Mouse (Mus musculus) thymus, adult 2 months (tissue): ENCODE results near the gene Enox2. TPM values are rescaled to one million over a fixed set of nuclear protein-coding genes. Genes with fewer than 3 reads are reported as not detected.
A peak's percentile ranks its signal among the peaks of the same experiment; 100 is the strongest.

Source experiments
- DNase-seq: peaks from one replicate; pipeline ENCODE4 v3.0.0; 2021
- H3K27ac ChIP-seq: fragments of 200-500 bp; 2 replicates; pipeline ENCODE4 v1.5.1; 2012; ENCODE audit warnings: low read length, control low read depth; ENCODE audit not compliant: control insufficient read depth, insufficient read depth
- H3K27me3 ChIP-seq: fragments of 200-500 bp; 2 replicates; pipeline ENCODE4 v1.6.1; 2012; ENCODE audit warnings: mild to moderate bottlenecking, low read length, moderate library complexity, mixed read lengths; ENCODE audit not compliant: control insufficient read depth, insufficient read depth
- H3K36me3 ChIP-seq: fragments of 200-500 bp; 2 replicates; pipeline ENCODE4 v1.6.1; 2012; ENCODE audit warnings: mild to moderate bottlenecking, low read length, moderate library complexity; ENCODE audit not compliant: control insufficient read depth, insufficient read depth
- H3K4me1 ChIP-seq: fragments of 200-500 bp; replicated peaks from 2 replicates; pipeline ENCODE4 v1.6.1; 2012; ENCODE audit warnings: low read length; ENCODE audit not compliant: control insufficient read depth, insufficient read depth
- H3K4me3 ChIP-seq: fragments of 200-500 bp; 2 replicates; pipeline ENCODE4 v1.5.1; 2012; ENCODE audit warnings: mild to moderate bottlenecking, low read length, control low read depth, moderate library complexity; ENCODE audit not compliant: control insufficient read depth, insufficient read depth
- CTCF ChIP-seq: fragments of 200-500 bp; IDR thresholded peaks from 2 replicates; pipeline ENCODE4 v1.5.1; 2012; ENCODE audit warnings: mild to moderate bottlenecking, control low read depth, low read length, moderate library complexity, borderline replicate concordance; ENCODE audit not compliant: control insufficient read depth, poor library complexity, insufficient read depth; ENCODE audit errors: extremely low read depth
- POLR2A ChIP-seq: fragments of 200-500 bp; IDR thresholded peaks from 2 replicates; pipeline ENCODE4 v1.6.1; 2012; ENCODE audit warnings: mild to moderate bottlenecking, low read length, control low read depth, moderate library complexity; ENCODE audit not compliant: control insufficient read depth, poor library complexity, insufficient read depth; ENCODE audit errors: extremely low read depth
- WGBS: fragments of 180-500 bp; shearing (Covaris S2); methylation state at CpG from one replicate; pipeline ENCODE4 v1.1.7; 2018; 5-methylcytosine and 5-hydroxymethylcytosine counted together
- polyA plus RNA-seq: library from polyadenylated mRNA; depleted of rRNA; stranded (reverse); fragments of >200 nt; gene quantifications from 2 replicates; pipeline ENCODE4 v1.2.3, GENCODE M21; 2012; rRNA removed

The Enox2 gene
- 6.8 and 11.4 TPM in 2 replicates for polyA plus RNA-seq

DNA sequence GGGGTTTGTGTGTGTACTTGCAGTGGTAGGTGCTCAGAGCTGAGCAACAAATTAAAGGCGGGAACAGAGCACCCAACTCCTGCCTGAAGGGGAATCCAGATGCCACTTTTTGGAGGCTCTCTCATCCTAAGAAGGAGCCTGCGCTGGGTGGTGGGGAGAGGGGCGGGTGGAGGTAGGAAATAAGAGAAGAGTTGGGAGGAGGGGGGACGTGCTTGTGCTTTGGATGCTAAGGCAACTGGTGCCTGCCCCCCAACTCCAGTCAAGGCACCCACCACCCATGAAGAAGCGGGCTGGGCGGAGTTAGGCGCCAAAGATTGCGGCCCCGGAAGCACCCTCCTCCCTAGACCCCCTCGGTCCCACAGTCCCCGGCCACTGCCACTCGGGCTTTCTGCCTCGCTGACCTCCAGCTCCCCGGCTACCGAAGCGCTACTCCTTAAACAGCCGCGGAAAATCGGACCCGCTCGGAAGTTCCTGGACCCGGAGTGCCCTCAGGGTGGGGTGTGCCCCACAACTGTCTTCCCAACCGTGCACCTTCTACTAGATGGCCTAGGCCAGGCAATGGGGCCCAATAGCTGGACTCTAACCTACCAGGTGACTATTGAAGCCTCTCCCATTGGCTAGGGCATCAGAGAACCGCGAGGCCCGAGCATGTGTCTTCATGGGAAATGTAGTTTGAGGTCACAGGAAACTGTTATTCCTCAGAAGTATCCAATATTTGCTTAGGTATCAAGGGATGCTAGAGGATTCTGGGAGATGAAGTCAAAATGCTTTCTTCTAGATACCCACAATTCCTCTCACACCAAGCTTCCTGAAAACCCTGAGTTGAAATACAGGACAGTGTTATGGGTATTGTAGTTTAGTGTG, at the start of gene Enox2:
Enox2 (minus strand) TSS at position 560 of the 864 bp plus-strand sequence.
- H3K36me3 ChIP-seq, result no peaks in the 10 kb centered on the region
- peak within 1 kb of the TSS; percentile 97 for H3K4me3 ChIP-seq
- H3K4me1 ChIP-seq, result no peaks in the 10 kb centered on the region
- TF ChIP-seq CTCF (no peak), POLR2A (peak; percentile 70)
- H3K27me3 ChIP-seq, result no peaks in the 10 kb centered on the region
- WGBS, result under 1% methylated on average over 21 of the region's 26 CpGs
- peak within 1 kb of the TSS; percentile 55; the same call in 1 of the 2 replicates for H3K27ac ChIP-seq
- DNase-seq, result peak; percentile 67

- Histone ChIP-seq H3K4me1 (no peaks in the 10 kb centered on the region), H3K27me3 (no peaks in the 10 kb centered on the region), H3K4me3 (no peak overlapping the region), H3K36me3 (no peaks in the 10 kb centered on the region), H3K27ac (no peak overlapping the region)
- 73% methylated on average over 1 of the region's 1 CpGs for WGBS
- TF ChIP-seq CTCF (no peak), POLR2A (no peak)
- DNase-seq, result peak; percentile 9
Measured at GRCm38 (mm10) chrX:49309496-49309895, 21.4 kb upstream of the Enox2 start.

GRCm38 (mm10) chrX:49306659-49307058, 18.6 kb upstream of the Enox2 start:
- 8% methylated on average over 5 of the region's 5 CpGs for WGBS
- Histone ChIP-seq H3K4me3 (no peak overlapping the region), H3K27ac (no peak overlapping the region), H3K27me3 (no peaks in the 10 kb centered on the region), H3K4me1 (no peaks in the 10 kb centered on the region), H3K36me3 (no peaks in the 10 kb centered on the region)
- TF ChIP-seq CTCF (no peak), POLR2A (no peak)
- DNase-seq, result peak; percentile 8

DNA sequence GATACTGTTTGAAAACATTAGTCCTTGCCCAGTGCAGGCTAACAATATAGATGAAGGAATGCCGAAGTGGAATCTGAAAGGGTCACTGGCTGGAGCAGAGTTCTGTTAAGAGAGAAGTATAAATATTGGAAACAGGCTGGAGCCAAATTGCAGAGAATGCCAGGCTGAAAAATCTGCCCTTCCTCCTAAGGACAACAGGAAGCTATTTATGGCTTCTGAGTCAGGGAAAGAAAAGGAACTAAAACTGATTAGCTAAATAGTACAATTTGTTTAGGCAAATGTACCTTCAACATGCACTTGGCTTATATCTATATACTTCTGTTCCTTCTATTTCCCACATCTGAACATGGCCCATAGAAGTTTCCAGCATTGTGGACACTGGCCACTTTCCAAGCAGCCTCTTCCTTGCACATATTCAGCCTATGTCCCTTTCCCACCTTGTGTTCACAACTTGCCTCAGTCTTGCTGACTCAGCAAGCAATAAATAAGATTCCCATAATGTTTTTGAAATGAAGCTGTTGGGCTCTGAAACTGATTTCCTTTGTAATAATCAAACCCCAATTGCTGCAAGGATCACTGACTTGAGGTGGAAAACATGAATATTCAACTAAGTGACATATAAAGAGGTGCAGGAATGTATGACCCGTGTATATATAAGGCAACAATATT, 8.0 kb downstream of the Enox2 start:
- Histone ChIP-seq H3K36me3 (no peaks in the 10 kb centered on the region), H3K4me1 (no peaks in the 10 kb centered on the region), H3K27ac (no peak overlapping the region), H3K27me3 (no peaks in the 10 kb centered on the region), H3K4me3 (no peak overlapping the region)
- 97% methylated on average over 2 of the region's 2 CpGs for WGBS
- no peak for TF ChIP-seq POLR2A
- no peak for TF ChIP-seq CTCF
- DNase-seq, result no peak

- 86% methylated on average over 12 of the region's 12 CpGs for WGBS
- no peak for DNase-seq
- Histone ChIP-seq H3K4me1 (no peaks in the 10 kb centered on the region), H3K36me3 (no peaks in the 10 kb centered on the region), H3K4me3 (no peak overlapping the region), H3K27ac (no peak overlapping the region), H3K27me3 (no peaks in the 10 kb centered on the region)
- TF ChIP-seq CTCF, result no peak
- TF ChIP-seq POLR2A, result no peak
Measured at GRCm38 (mm10) chrX:49273487-49274042, 14.5 kb downstream of the Enox2 start.

DNA sequence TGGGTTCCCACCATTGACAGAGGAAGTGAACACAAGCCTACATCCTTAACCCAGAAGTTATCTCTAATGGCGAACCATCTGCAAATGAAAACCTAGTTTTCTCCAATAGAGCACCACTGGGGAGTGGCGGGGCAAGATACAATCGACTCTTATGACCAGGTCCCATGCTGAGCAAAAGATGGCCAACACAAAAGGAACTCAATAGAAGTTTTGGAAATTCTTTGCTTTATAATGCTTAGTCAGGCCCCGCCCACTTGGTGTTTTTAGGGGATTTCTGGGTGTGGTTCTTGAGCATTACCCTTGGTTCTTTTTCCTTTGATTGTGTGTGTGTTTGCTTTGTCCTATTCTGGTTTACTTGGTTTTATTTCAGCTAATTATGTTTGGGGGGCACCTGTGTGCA, 37.2 kb downstream of the Enox2 start:
- 95% methylated on average over 4 of the region's 4 CpGs for WGBS
- no peaks in the 10 kb centered on the region for H3K27me3 ChIP-seq
- TF ChIP-seq POLR2A, result no peak
- TF ChIP-seq CTCF, result no peak

More for the DNA sequence above, 37.2 kb downstream of the Enox2 start:
- H3K4me3 ChIP-seq, result no peak overlapping the region
- no peaks in the 10 kb centered on the region for H3K36me3 ChIP-seq
- H3K4me1 ChIP-seq, result no peaks in the 10 kb centered on the region
- no peak overlapping the region for H3K27ac ChIP-seq
- DNase-seq, result no peak
